Mouse (Mus musculus): ENCODE measurements around the gene Armcx4.

GRCm38 (mm10) chrX:134737796-134738195, 51.5 kb downstream of the Armcx4 start:
- TF ChIP-seq CTCF (IDR thresholded peaks at IDR 0.05; ENCODE audit: borderline replicate concordance, insufficient read depth, low read depth, low read length), result no peak
- no peak for TF ChIP-seq POLR2A (IDR thresholded peaks at IDR 0.05; ENCODE audit: borderline replicate concordance, insufficient read depth, low read length)

Measured in cerebellum, adult 2 months (tissue).